Mouse (Mus musculus) small intestine, adult 2 months (tissue): ENCODE measurements around the gene Slc9a9.

Experiments used
- CTCF ChIP-seq: fragments of 200-500 bp; IDR thresholded peaks from 2 replicates; pipeline ENCODE4 v1.5.1; 2012; ENCODE audit warnings: low read depth, mild to moderate bottlenecking, control low read depth, inconsistent platforms, low read length, moderate library complexity, mixed read lengths; ENCODE audit not compliant: insufficient replicate concordance, insufficient read length; ENCODE audit errors: extremely low read depth
- POLR2A ChIP-seq: fragments of 200-500 bp; IDR thresholded peaks from 2 replicates; pipeline ENCODE4 v1.6.1; 2012; ENCODE audit warnings: low read depth, mild to moderate bottlenecking, control low read depth, inconsistent platforms, low read length, moderate library complexity

- TF ChIP-seq POLR2A = no peak
- no peak for TF ChIP-seq CTCF
Observed at GRCm38 (mm10) chr9:95166224-95166623, 496.5 kb downstream of the Slc9a9 start.
